Mouse (Mus musculus) olfactory bulb, adult 2 months (tissue): ENCODE measurements around the gene Tmsb15l.

Experiments
- CTCF ChIP-seq: fragments of 200-500 bp; IDR thresholded peaks from 2 replicates; pipeline ENCODE4 v1.5.1; 2012; ENCODE audit warnings: low read depth, mild to moderate bottlenecking, low read length, moderate library complexity; ENCODE audit not compliant: insufficient read depth
- POLR2A ChIP-seq: fragments of 200-500 bp; IDR thresholded peaks from 2 replicates; pipeline ENCODE4 v1.6.1; 2012; ENCODE audit warnings: mild to moderate bottlenecking, low read depth, low read length, moderate library complexity; ENCODE audit not compliant: insufficient read depth

DNA sequence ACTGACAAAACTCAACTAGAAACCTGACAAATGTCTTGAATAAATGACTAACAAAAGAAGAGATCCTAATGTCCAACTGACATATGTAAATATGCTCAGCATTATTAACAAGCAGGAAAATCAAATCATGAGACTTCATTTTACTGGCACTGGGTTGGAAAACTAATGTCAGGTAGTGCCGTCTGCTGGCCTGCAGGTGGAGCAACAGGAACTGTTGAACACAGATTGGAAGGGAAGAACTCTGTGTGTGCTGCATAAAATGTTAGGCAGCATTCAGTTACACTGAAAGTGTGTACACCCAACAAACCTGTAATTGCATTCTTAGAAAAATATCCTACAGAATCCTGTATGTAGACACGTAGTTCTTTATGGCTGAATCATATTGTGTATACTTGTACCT lies 17.0 kb downstream of the Tmsb15l start:
- TF ChIP-seq CTCF (no peak), POLR2A (no peak)
